Mouse (Mus musculus) hindbrain, embryonic 15.5 days (tissue): Measurements from ENCODE around the gene Mat2a. TPM values are rescaled to one million over a fixed set of nuclear protein-coding genes. Genes with fewer than 3 reads are reported as not detected.

Experiments used
- ATAC-seq: fragments of 200-750 bp; cut with Nextera tagmentation; 2 replicates; pipeline ENCODE4 v1.8.0; 2017; ENCODE audit warnings: low read depth, moderate number of reproducible peaks, moderate TSS enrichment; ENCODE audit not compliant: low FRiP score
- H3K27ac ChIP-seq: fragments of 300-500 bp; sonication (generic); replicated peaks from 2 replicates; pipeline ENCODE4 v1.5.1; 2015; ENCODE audit warnings: mild to moderate bottlenecking, inconsistent platforms
- H3K27me3 ChIP-seq: fragments of 300-500 bp; sonication (generic); 2 replicates; pipeline ENCODE4 v1.6.1; 2015; ENCODE audit warnings: control low read depth, inconsistent platforms
- H3K36me3 ChIP-seq: fragments of 300-500 bp; sonication (generic); 2 replicates; pipeline ENCODE4 v1.6.1; 2015; ENCODE audit warnings: control low read depth, inconsistent platforms
- H3K4me1 ChIP-seq: fragments of 300-500 bp; sonication (generic); replicated peaks from 2 replicates; pipeline ENCODE4 v1.6.1; 2015; ENCODE audit warnings: control low read depth, inconsistent platforms
- H3K4me2 ChIP-seq: fragments of 300-500 bp; sonication (generic); 2 replicates; pipeline ENCODE4 v1.6.1; 2015; ENCODE audit warnings: moderate library complexity, mild to moderate bottlenecking, inconsistent platforms
- H3K4me3 ChIP-seq: fragments of 300-500 bp; sonication (generic); 2 replicates; pipeline ENCODE4 v1.5.1; 2015; ENCODE audit warnings: mild to moderate bottlenecking, inconsistent platforms
- H3K9ac ChIP-seq: fragments of 300-500 bp; sonication (generic); 2 replicates; pipeline ENCODE4 v1.6.1; 2015; ENCODE audit warnings: inconsistent platforms
- H3K9me3 ChIP-seq: fragments of 300-500 bp; sonication (generic); 2 replicates; pipeline ENCODE4 v1.6.1; 2016; ENCODE audit warnings: control low read depth, inconsistent platforms
- WGBS: fragments of 180-500 bp; shearing (Covaris S2); methylation state at CpG from one replicate; pipeline ENCODE4 v1.1.7; 2015; 5-methylcytosine and 5-hydroxymethylcytosine counted together
- polyA plus RNA-seq: library from polyadenylated mRNA; unstranded; fragments of >200 nt; fragmentation: Nextera tagmentation; extraction: Ambion mirVana; gene quantifications from 2 replicates; pipeline ENCODE4 v1.2.1, GENCODE M21; 2015

Gene Mat2a
- polyA plus RNA-seq, 1 experiment from 2014 or later = 326 TPM

DNA sequence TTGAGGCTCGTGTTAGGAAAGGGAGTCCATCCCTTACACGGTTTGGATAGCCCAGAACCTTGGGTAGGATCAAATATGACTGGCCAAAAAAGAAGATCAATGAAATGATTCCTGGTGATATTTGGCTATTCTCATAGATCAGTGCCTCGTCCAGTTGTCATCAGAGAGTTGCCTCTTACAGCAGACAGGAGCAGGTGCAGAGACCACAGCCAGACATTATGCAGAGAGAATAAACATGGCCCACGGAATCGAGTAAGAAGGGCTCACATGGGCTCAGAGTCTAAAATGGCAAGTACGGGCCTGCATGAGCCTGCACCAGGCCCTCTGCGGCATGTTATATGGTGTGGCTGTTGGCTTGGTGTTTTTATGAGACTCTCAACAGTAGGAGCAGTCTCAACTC lies 34.0 kb downstream of the Mat2a start:
- no peaks in the 10 kb centered on the region for H3K36me3 ChIP-seq
- no peak for ATAC-seq
- H3K27ac ChIP-seq = no peak overlapping the region
- no peak overlapping the region for H3K9ac ChIP-seq
- H3K4me2 ChIP-seq = no peak overlapping the region
- H3K9me3 ChIP-seq = no peaks in the 10 kb centered on the region
- H3K4me3 ChIP-seq = no peak overlapping the region
- WGBS = 86% methylated on average over 7 of the region's 7 CpGs
- H3K27me3 ChIP-seq = no peaks in the 10 kb centered on the region
- H3K4me1 ChIP-seq = no peaks in the 10 kb centered on the region

DNA sequence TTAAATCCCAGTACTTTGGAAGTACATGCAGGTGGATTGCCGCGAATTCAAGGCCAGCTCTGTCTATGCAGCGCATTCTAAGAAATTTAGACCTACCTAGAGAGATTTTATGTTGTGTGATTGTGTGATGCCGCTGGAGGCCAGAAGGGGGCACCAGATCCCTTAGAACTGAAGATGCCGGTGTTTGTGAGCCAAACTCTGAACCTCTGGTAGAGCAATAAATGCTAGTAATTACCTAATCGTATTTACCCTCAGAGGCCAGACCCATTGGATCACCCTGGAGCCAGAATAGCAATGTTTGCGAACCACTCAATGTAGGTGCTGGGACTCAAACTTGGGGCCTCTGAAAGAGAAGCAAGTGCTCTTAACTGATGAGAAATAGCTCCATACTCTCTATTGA lies 37.5 kb downstream of the Mat2a start:
- no peak for ATAC-seq
- H3K36me3 ChIP-seq = no peaks in the 10 kb centered on the region
- no peaks in the 10 kb centered on the region for H3K27me3 ChIP-seq
- H3K27ac ChIP-seq = no peak overlapping the region
- no peaks in the 10 kb centered on the region for H3K4me1 ChIP-seq
- no peak overlapping the region for H3K4me2 ChIP-seq
- no peak overlapping the region for H3K4me3 ChIP-seq
- no peaks in the 10 kb centered on the region for H3K9me3 ChIP-seq
- H3K9ac ChIP-seq = no peak overlapping the region
- WGBS = 23% methylated on average over 7 of the region's 7 CpGs

DNA sequence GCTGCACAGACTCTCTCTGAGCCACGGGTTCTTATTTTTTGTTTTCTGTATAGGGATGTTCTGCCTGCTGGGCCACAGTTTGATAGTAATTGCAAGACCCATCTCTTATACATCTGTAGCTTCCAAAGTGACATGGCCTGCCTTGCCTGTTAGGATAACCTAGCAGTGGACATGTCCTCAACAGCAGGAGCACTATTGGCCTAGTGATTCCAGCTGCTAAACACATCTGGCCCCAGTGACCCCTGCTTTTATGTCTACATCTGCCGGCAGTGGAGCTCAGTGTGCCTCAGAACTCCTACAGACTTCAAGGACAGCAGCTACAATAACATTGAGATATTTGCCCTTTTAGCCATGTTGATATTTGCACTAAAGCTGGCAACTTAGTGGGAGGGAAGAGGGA lies 39.4 kb downstream of the Mat2a start:
- no peaks in the 10 kb centered on the region for H3K27me3 ChIP-seq
- no peaks in the 10 kb centered on the region for H3K9me3 ChIP-seq
- H3K27ac ChIP-seq = no peak overlapping the region
- H3K9ac ChIP-seq = no peak overlapping the region
- no peaks in the 10 kb centered on the region for H3K4me1 ChIP-seq
- WGBS = 51% methylated on average over 2 of the region's 2 CpGs
- no peak overlapping the region for H3K4me2 ChIP-seq
- no peaks in the 10 kb centered on the region for H3K36me3 ChIP-seq
- no peak for ATAC-seq
- H3K4me3 ChIP-seq = no peak overlapping the region

DNA sequence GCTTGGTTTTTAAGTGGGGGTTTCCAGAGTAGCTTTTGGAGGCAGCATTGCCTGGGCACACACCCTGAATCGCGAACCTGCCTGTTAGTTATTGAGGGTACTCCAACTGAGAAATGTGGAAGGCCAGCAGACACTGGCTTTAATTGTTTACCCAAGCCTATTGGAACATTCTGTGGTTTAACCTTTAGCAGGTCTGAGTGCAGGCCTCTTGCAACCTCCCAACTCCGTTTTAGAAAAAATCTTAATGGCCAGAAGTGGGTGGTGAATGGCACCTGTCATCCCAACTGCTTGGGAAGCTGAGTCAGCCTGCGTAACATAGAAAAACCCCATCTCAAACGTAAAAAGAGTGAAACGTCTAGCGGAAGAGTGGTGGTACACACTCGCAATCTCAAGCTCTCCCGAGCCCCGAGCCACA lies 42.5 kb downstream of the Mat2a start:
- Histone ChIP-seq H3K27me3 (no peaks in the 10 kb centered on the region), H3K9me3 (no peaks in the 10 kb centered on the region), H3K27ac (no peak overlapping the region), H3K36me3 (no peaks in the 10 kb centered on the region), H3K9ac (no peak overlapping the region), H3K4me3 (no peak overlapping the region), H3K4me1 (no peaks in the 10 kb centered on the region), H3K4me2 (no peak overlapping the region)
- ATAC-seq = no peak
- WGBS = 83% methylated on average over 10 of the region's 10 CpGs

DNA sequence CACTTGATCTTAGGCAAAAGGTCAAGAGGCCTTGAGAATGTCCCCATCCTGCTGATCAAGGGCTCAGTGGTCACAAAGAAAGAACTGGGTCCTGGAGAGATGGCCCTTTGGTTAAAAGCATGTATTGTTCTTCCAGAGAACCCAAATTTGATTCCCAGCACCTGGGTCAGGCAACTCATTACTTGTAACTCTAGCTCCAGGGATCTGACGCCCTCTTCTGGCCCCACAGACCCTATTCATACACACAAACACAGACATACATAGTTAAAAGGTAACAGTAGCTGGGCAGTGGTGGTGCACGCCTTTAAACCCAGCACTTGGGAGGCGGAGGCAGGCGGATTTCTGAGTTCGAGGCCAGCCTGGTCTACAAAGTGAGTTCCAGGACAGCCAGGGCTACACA lies 47.0 kb downstream of the Mat2a start:
- Histone ChIP-seq H3K4me3 (no peak overlapping the region), H3K36me3 (no peaks in the 10 kb centered on the region), H3K9me3 (no peaks in the 10 kb centered on the region), H3K4me2 (no peak overlapping the region), H3K27me3 (peaks cover 18% of the 10 kb centered on the region), H3K4me1 (peaks cover 10% of the 10 kb centered on the region; the same call in 1 of the 2 replicates), H3K27ac (no peak overlapping the region), H3K9ac (no peak overlapping the region)
- no peak for ATAC-seq
- 86% methylated on average over 5 of the region's 5 CpGs for WGBS

DNA sequence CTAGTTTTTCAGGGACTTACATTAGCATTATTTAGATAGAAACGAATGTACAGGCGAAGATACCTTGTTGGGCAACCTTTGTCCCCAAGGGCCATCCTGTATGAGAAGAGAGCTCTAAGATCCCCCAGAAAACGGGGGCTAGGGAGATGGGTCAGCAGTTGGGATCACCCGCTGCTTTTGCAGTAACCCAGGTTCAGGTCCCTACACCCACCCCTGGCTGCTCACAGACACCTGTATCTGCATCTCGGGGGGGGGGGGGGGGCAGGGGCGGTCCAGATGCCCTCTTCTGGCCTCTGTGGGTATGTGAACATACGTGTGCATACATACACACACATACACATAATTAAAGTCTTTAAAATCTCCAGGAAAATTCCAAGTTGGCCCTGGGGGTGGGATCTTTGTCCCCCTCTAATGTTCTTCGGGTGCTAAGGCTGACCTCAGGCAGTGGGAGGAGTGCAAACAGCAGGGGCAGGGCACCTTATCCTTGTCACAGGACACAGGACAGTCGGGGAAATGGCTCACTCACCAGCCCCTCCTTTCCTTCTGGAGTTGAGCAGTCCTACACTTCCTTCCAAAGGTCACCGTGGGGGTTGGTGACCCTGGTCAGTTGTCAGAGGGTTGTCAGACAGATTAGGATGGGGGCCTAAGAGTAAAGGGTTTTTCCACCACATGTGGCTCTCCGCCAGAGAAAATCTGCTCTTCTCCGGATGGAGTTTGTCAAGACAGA lies 48.4 kb downstream of the Mat2a start:
- Histone ChIP-seq H3K36me3 (no peaks in the 10 kb centered on the region), H3K9me3 (no peaks in the 10 kb centered on the region), H3K4me2 (peak overlapping the region; percentile 56), H3K27me3 (peaks cover 18% of the 10 kb centered on the region), H3K9ac (0 out of 2 replicates have a peak overlapping the region, but pooled peaks have one; percentile 14), H3K4me1 (peaks cover 10% of the 10 kb centered on the region; the same call in 1 of the 2 replicates), H3K4me3 (peak overlapping the region; percentile 34; the same call in 1 of the 2 replicates), H3K27ac (no peak overlapping the region)
- ATAC-seq = no peak
- WGBS = 19% methylated on average over 12 of the region's 12 CpGs

DNA sequence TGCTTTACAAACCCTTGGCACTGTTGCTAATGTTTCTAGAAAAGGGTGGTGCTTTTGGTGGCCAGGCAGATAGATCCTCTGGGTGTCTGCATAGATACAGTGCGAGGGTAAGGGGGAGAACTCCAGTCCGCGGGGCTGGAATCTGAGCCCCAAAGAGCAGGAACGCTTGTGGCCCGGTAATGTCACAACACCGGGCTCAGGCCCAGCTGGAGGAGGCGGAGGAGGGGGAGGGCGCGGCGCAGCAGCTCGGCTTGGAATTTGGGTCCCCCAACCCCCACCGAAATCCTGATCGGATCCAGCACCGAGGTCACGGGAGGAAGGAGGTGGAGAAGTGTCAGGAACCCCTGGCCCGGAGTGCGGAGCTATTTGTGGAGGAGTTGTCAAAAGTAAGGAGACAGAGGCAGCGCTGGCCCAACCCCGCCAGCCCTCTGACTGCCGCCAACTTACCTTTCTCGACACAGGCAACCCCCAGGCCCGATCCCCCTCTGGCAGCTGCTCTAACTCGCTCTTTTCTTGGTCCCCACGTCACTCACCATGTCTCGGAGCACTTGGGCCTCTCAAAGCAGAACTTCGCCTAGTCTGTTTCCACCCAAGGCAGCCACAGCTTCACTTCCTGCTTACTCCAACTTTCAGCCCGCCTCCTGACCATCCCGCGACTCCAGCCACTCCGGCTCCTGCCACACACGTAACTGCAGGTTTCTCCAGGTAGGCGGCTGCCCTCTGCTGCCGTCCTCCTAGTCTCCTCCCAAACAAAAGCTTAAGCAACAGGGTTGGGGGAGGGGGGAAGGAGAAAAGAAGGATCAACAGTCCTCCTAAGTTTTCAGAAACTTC lies 49.2 kb downstream of the Mat2a start, which contains the start of gene Vamp8:
TSS of gene Vamp8 (minus strand) at position 763 of the 831 bp plus-strand sequence.
- peak; percentile 66; the same call in 1 of the 2 replicates for ATAC-seq
- H3K9ac ChIP-seq = peak within 1 kb of the TSS; percentile 14; the same call in 1 of the 2 replicates
- H3K4me1 ChIP-seq = peaks cover 10% of the 10 kb centered on the region; the same call in 1 of the 2 replicates
- peaks cover 18% of the 10 kb centered on the region for H3K27me3 ChIP-seq
- peak within 1 kb of the TSS; percentile 34 for H3K4me3 ChIP-seq
- peak within 1 kb of the TSS; percentile 58 for H3K27ac ChIP-seq
- H3K4me2 ChIP-seq = peak within 1 kb of the TSS; percentile 56
- no peaks in the 10 kb centered on the region for H3K36me3 ChIP-seq
- no peaks in the 10 kb centered on the region for H3K9me3 ChIP-seq
- 2% methylated on average over 33 of the region's 33 CpGs for WGBS

DNA sequence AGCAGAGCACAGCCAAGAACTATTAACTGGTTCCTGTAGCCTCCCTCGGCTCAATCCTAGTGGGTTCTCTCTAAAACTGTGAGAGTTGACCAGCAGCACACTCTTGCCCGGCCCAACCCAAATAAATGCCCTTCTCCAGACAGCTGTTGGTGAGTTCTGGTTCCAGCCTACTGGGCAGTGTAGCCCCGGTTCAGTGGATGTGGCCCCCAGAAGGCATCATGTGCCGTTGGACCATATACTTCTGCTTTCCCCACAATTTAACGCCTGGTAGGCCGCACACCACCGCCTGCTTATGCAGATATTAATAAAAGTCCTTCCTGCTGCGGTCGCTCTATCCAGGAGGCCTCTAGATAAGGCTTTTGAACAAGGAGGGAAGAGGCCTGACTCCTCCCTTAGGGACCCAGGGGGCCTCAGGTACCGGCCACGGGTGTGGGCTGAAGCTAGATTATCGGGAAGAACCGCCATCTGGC lies 49.9 kb downstream of the Mat2a start:
- 35% methylated on average over 13 of the region's 13 CpGs for WGBS
- H3K9ac ChIP-seq = no peak overlapping the region
- H3K9me3 ChIP-seq = no peaks in the 10 kb centered on the region
- ATAC-seq = 0 out of 2 replicates have a peak, but pooled peaks have one; percentile 30
- H3K4me1 ChIP-seq = peaks cover 10% of the 10 kb centered on the region; the same call in 1 of the 2 replicates
- peak overlapping the region; percentile 56 for H3K4me2 ChIP-seq
- H3K27me3 ChIP-seq = peaks cover 18% of the 10 kb centered on the region
- peak overlapping the region; percentile 34 for H3K4me3 ChIP-seq
- 0 out of 2 replicates have a peak overlapping the region, but pooled peaks have one; percentile 58 for H3K27ac ChIP-seq
- H3K36me3 ChIP-seq = no peaks in the 10 kb centered on the region

DNA sequence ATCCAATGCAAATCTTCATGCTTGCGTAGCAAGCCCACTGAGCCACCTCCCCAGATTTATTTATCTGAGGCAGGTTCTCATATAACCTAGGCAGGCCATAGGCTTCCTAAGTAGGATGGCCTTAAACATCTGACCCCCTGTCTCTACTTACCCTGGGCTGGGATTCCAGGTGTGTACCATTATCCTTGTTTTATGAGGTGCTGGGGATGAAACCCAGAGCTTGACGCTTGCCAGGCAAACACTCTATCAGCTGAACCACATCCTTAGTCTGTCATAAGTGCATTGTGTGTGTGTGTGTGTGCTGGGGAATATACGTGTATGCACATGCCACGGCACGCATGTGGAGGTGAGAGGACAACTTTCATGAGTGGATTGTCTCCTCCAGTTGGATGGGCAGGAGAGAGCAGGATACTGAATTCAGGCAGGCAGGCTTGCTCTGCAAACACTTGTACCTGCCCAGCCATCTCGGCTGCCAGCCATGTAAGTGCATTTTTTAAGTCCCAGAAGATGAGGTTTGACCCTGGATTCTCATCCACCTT lies 50.5 kb downstream of the Mat2a start:
- no peaks in the 10 kb centered on the region for H3K9me3 ChIP-seq
- H3K4me3 ChIP-seq = no peak overlapping the region
- WGBS = 93% methylated on average over 6 of the region's 6 CpGs
- no peak overlapping the region for H3K9ac ChIP-seq
- no peaks in the 10 kb centered on the region for H3K36me3 ChIP-seq
- no peak overlapping the region for H3K4me2 ChIP-seq
- peaks cover 18% of the 10 kb centered on the region for H3K27me3 ChIP-seq
- H3K4me1 ChIP-seq = peaks cover 10% of the 10 kb centered on the region; the same call in 1 of the 2 replicates
- ATAC-seq = no peak
- H3K27ac ChIP-seq = no peak overlapping the region

DNA sequence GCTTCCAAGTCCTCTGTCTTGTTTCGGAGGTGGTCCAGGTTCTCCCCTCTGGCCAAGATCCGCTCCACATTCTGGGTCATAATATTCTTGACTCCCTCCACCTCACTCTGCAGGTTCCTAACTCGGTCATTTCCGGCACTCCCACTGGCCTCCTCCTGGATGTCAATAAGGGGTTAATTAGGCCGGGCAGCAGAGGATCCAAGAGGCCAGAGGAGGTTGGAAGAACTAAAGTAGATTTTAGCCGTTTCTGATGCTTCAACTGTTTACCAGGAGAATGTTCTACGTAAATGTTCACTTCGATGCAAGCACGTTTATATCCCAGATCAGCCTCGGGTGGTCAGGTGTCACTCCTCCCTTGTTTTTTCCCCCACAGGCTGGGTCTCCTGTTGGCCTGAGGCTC lies 51.1 kb downstream of the Mat2a start:
- H3K4me2 ChIP-seq = no peak overlapping the region
- ATAC-seq = no peak
- H3K9me3 ChIP-seq = no peaks in the 10 kb centered on the region
- no peak overlapping the region for H3K9ac ChIP-seq
- H3K27ac ChIP-seq = no peak overlapping the region
- 78% methylated on average over 10 of the region's 10 CpGs for WGBS
- no peaks in the 10 kb centered on the region for H3K36me3 ChIP-seq
- peaks cover 18% of the 10 kb centered on the region for H3K27me3 ChIP-seq
- peaks cover 10% of the 10 kb centered on the region; the same call in 1 of the 2 replicates for H3K4me1 ChIP-seq
- H3K4me3 ChIP-seq = no peak overlapping the region

DNA sequence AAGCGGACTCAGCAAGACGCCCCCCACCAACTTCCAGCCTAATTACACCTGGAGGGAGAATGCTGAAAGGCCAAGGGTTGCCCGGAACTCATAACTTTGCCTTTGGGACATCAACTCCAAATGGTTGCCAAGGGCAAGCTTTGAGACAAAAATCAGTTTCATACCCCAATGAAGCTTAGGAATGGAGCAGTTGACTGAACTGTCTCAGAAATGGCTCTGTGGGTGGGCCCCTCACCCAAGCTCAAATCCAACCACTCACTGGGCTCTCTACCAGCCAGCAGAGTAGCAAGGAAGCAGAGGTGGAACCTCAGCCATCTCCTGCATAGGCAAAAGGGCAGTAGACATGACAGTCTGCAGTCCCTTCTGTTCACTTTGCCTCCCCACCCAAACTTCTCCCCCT lies 51.5 kb downstream of the Mat2a start:
- Histone ChIP-seq H3K36me3 (no peaks in the 10 kb centered on the region), H3K4me2 (no peak overlapping the region), H3K4me1 (peaks cover 10% of the 10 kb centered on the region; the same call in 1 of the 2 replicates), H3K27me3 (peaks cover 18% of the 10 kb centered on the region), H3K9me3 (no peaks in the 10 kb centered on the region), H3K4me3 (no peak overlapping the region), H3K27ac (no peak overlapping the region), H3K9ac (no peak overlapping the region)
- ATAC-seq = no peak
- WGBS = 71% methylated on average over 3 of the region's 3 CpGs
